Mouse (Mus musculus): ENCODE measurements around the gene Nr1d1. TPM values are rescaled to one million over a fixed set of nuclear protein-coding genes. Genes with fewer than 3 reads are reported as not detected.
A peak's percentile ranks its signal among the peaks of the same experiment; 100 is the strongest.

Gene Nr1d1
- polyA plus RNA-seq, 1 experiment from 2014 or later, result 0.69 TPM

DNA sequence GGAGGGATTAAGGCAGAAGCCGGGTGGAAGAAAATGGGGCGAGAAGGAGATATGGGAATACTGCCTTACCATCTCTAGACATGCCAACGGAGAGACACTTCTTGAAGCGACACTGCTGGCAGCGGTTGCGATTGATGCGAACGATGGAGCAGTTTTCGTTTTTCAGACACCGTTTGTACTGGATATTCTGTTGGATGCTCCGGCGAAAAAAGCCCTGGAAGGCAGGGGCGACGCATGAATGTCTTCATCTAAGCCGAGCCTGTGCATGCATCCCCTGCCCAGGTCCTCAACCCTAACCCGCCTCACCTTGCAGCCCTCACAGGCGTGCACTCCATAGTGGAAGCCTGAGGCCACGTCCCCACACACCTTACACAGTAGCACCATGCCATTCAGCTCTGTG lies 4.0 kb downstream of the Nr1d1 start:
- H3K4me1 ChIP-seq (ENCODE audit: control insufficient read depth, insufficient read depth, low read length), result peaks cover 23% of the 10 kb centered on the region
- H3K4me3 ChIP-seq (ENCODE audit: low read depth, low read length), result no peak overlapping the region
- DNase-seq (ENCODE audit: low spot score) (no peak), ATAC-seq (replicated peaks; ENCODE audit: insufficient number of reproducible peaks, low FRiP score, low TSS enrichment, low read depth) (no peak)
- WGBS, result 95% methylated on average over 18 of the region's 18 CpGs
- no peak overlapping the region for H3K9ac ChIP-seq (replicated peaks; ENCODE audit: low read length)
- no peaks in the 10 kb centered on the region for H3K27me3 ChIP-seq (ENCODE audit: control insufficient read depth, insufficient read depth, low read length)
- H3K36me3 ChIP-seq (replicated peaks; ENCODE audit: control insufficient read depth, insufficient read depth, low read depth, low read length), result no peaks in the 10 kb centered on the region; the same call in 1 of the 2 replicates
- H3K9me3 ChIP-seq (replicated peaks; ENCODE audit: control insufficient read depth, low read length), result no peaks in the 10 kb centered on the region
- no peak overlapping the region for H3K27ac ChIP-seq (replicated peaks; ENCODE audit: low read depth, low read length)
- no peak overlapping the region for H3K4me2 ChIP-seq (ENCODE audit: low read depth, low read length)

DNA sequence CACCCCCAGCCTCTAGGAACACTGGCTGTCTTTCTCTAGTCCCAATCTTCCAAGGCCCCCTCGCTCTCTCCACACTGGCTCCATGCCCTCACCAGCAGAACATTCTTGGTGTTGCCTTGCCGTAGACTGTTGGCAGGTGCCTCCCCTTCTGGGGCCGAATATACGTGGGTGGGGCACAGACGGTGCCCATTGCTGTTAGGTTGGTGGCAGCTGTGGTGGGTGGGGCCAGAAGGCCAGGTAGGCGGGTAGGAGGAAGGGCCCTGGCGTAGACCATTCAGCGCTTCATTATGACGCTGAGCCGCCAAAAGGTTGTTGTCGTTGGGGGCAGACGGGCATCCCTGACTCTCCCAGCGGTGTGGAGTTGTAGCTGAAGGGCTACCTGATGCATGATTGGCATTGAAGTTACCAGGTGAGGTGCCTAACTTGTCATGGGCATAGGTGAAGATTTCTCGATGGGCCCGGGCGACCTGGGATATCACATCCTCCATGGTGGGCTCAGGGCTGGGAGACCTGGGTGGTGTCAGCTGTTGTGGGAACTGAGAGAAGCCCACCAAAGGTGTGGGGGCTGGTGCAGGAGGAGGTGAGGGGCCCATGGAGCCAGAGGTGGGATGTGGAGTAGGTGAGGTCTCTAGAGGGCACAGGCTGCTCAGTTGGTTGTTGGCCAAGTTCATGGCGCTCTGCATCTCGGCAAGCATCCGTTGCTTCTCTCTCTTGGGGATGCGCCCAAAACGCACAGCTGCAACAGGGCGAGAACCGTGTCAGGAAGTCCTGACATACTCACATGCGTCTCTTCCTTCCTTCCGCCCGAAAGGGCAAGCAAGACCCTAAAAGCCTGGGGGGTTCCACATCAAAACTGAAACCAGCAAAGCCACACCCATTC lies 4.8 kb downstream of the Nr1d1 start:
- no peaks in the 10 kb centered on the region for H3K9me3 ChIP-seq (replicated peaks; ENCODE audit: control insufficient read depth, low read length)
- DNase-seq (ENCODE audit: low spot score) (no peak), ATAC-seq (replicated peaks; ENCODE audit: insufficient number of reproducible peaks, low FRiP score, low TSS enrichment, low read depth) (no peak)
- no peak overlapping the region for H3K4me3 ChIP-seq (ENCODE audit: low read depth, low read length)
- peaks cover 25% of the 10 kb centered on the region for H3K4me1 ChIP-seq (ENCODE audit: control insufficient read depth, insufficient read depth, low read length)
- no peak overlapping the region for H3K4me2 ChIP-seq (ENCODE audit: low read depth, low read length)
- no peak overlapping the region for H3K9ac ChIP-seq (replicated peaks; ENCODE audit: low read length)
- 94% methylated on average over 26 of the region's 26 CpGs for WGBS
- no peak overlapping the region for H3K27ac ChIP-seq (replicated peaks; ENCODE audit: low read depth, low read length)
- no peaks in the 10 kb centered on the region for H3K27me3 ChIP-seq (ENCODE audit: control insufficient read depth, insufficient read depth, low read length)
- H3K36me3 ChIP-seq (replicated peaks; ENCODE audit: control insufficient read depth, insufficient read depth, low read depth, low read length), result no peaks in the 10 kb centered on the region; the same call in 1 of the 2 replicates

DNA sequence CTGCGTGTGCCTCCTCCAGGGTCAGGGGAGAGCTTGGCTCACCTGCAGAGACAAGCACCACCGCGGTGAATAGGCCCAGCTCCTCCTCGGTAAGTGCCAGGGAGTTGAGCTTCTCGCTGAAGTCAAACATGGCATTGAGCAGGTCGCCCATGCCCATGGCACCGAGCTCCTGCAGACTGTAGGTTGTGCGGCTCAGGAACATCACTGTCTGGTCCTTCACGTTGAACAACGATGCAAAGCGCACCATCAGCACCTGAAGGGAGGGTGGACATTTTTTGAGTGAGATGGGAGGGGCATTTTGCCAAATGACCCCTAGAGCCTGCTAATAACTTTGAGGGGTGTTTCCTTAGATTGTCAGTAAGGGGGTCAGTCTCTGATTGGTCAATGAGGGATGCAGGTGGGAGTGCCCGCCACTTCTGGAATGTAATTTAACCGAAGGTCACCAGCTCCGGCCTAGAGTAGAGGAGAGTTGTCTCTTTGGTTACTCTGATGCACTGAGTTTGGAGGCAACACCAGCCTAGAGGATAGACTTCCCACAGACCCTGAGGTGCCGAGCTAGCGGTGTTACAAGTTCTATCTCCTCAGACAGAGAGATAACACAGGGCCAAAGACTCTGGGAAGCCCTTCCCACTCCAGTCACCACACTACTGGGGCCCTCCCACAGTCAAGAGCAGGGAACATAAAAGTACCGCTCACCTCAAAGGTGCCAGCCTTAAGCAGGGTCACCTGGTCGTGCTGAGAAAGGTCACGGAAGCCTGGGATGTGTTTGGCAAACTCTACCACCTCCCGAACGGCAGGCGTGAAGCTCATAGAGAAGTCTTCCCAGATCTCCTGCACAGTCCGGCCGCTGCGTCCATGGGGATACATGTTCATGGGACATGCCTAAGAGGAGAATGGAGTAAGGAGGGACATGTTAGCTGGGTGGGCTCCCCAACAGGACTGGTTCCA lies 5.9 kb downstream of the Nr1d1 start:
- ATAC-seq (replicated peaks; ENCODE audit: insufficient number of reproducible peaks, low FRiP score, low TSS enrichment, low read depth) (no peak), DNase-seq (ENCODE audit: low spot score) (no peak)
- Histone ChIP-seq H3K9ac (replicated peaks; ENCODE audit: low read length) (no peak overlapping the region), H3K36me3 (replicated peaks; ENCODE audit: control insufficient read depth, insufficient read depth, low read depth, low read length) (no peaks in the 10 kb centered on the region; the same call in 1 of the 2 replicates), H3K4me1 (ENCODE audit: control insufficient read depth, insufficient read depth, low read length) (peaks cover 23% of the 10 kb centered on the region), H3K4me2 (ENCODE audit: low read depth, low read length) (no peak overlapping the region), H3K27ac (replicated peaks; ENCODE audit: low read depth, low read length) (no peak overlapping the region), H3K27me3 (ENCODE audit: control insufficient read depth, insufficient read depth, low read length) (no peaks in the 10 kb centered on the region), H3K9me3 (replicated peaks; ENCODE audit: control insufficient read depth, low read length) (no peaks in the 10 kb centered on the region), H3K4me3 (ENCODE audit: low read depth, low read length) (no peak overlapping the region)
- WGBS, result 88% methylated on average over 25 of the region's 25 CpGs

DNA sequence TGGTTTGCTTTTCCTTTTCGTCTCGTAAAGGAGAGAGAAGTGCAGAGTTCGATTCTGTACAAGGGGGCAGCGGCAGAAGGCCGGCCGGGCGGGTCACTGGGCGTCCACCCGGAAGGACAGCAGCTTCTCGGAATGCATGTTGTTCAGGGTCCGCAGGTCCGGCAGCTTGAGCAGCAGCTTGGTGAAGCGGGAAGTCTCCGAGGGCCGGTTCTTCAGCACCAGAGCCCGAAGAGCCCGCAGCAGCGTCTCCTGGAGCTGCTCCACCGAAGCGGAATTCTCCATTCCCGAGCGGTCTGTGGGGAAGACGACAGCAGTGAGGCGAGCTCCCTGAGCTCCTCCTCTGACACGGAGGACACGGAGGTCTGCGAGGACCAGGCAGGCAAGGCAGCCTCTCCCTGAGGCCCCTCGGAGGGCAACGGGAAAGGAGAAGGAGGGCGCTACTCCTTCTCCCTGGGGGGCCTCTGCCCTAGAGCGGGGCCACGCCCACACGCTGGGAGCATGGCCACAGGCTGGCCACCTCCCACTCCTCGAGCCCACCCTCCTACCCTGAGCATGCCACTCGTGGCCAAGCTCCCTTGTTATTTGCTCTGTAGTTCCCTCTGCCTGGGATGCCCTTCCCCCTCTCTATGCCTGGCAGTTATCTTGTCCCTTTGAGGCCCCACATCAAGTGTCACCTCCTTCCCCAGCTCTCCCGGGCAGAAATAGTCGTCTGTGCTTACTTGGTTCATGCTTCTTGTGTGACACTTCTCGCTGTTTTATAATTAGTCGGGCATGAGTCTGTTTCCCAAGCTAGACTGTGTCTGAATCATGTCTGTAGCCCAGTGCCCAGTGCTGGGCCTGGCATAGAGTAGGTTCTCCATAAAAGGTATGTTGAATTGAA lies 6.8 kb downstream of the Nr1d1 start:
- Histone ChIP-seq H3K27me3 (ENCODE audit: control insufficient read depth, insufficient read depth, low read length) (no peaks in the 10 kb centered on the region), H3K4me1 (ENCODE audit: control insufficient read depth, insufficient read depth, low read length) (peaks cover 17% of the 10 kb centered on the region; the same call in 1 of the 2 replicates), H3K9ac (replicated peaks; ENCODE audit: low read length) (peak overlapping the region; percentile 41), H3K27ac (replicated peaks; ENCODE audit: low read depth, low read length) (0 out of 2 replicates have a peak overlapping the region, but pooled peaks have one; percentile 35), H3K4me3 (ENCODE audit: low read depth, low read length) (peak overlapping the region; percentile 12; the same call in 1 of the 2 replicates), H3K4me2 (ENCODE audit: low read depth, low read length) (peak overlapping the region; percentile 36), H3K36me3 (replicated peaks; ENCODE audit: control insufficient read depth, insufficient read depth, low read depth, low read length) (no peaks in the 10 kb centered on the region; the same call in 1 of the 2 replicates), H3K9me3 (replicated peaks; ENCODE audit: control insufficient read depth, low read length) (no peaks in the 10 kb centered on the region)
- DNase-seq (ENCODE audit: low spot score), result no peak
- WGBS, result 27% methylated on average over 39 of the region's 39 CpGs
- ATAC-seq (replicated peaks; ENCODE audit: insufficient number of reproducible peaks, low FRiP score, low TSS enrichment, low read depth), result no peak

DNA sequence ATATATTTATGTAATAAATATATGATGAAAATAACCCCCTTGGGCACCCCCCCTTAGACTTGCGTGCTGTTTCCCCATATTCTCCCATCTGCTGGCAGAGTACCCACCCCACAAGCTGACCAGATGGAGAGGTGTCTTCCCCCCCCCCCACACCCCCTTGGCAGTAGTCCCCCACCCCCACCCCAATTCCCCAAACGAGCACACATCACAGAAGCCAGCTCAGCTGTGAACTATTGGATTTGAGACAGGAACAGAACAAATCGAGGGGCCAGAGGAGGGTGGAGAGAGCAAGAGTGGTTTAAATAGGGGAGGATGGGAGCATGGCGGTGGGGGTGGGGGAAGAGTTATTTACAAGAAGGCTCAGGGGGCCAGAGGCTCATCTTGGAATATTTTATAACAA lies 7.4 kb downstream of the Nr1d1 start:
- Histone ChIP-seq H3K36me3 (replicated peaks; ENCODE audit: control insufficient read depth, insufficient read depth, low read depth, low read length) (peaks cover 3% of the 10 kb centered on the region; the same call in 1 of the 2 replicates), H3K4me1 (ENCODE audit: control insufficient read depth, insufficient read depth, low read length) (peaks cover 15% of the 10 kb centered on the region; the same call in 1 of the 2 replicates), H3K27ac (replicated peaks; ENCODE audit: low read depth, low read length) (0 out of 2 replicates have a peak overlapping the region, but pooled peaks have one; percentile 35), H3K27me3 (ENCODE audit: control insufficient read depth, insufficient read depth, low read length) (no peaks in the 10 kb centered on the region), H3K9me3 (replicated peaks; ENCODE audit: control insufficient read depth, low read length) (no peaks in the 10 kb centered on the region), H3K9ac (replicated peaks; ENCODE audit: low read length) (no peak overlapping the region; the same call in 1 of the 2 replicates), H3K4me3 (ENCODE audit: low read depth, low read length) (no peak overlapping the region), H3K4me2 (ENCODE audit: low read depth, low read length) (peak overlapping the region; percentile 36)
- DNase-seq (ENCODE audit: low spot score) (no peak), ATAC-seq (replicated peaks; ENCODE audit: insufficient number of reproducible peaks, low FRiP score, low TSS enrichment, low read depth) (no peak)
- 26% methylated on average over 4 of the region's 4 CpGs for WGBS

DNA sequence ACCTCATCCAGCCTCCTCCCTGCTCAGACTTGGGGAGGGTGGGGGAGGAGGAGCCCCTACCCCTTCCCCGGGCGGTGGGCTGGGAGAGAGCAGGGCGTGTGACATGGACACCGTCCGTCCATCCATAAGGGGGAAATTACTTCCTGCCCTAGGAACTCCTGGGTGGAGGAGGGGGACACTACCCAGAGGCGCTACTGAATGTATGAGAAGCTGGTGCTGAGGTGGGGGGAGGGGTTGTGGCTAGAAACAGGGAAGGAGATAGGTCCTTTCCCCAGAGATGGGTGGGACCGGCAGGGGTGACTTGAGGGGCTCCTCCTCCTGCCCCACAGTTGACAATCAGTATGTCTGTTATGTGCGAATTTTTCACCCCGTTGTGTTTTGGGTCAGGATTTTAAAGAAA lies 7.9 kb downstream of the Nr1d1 start:
- H3K9me3 ChIP-seq (replicated peaks; ENCODE audit: control insufficient read depth, low read length), result no peaks in the 10 kb centered on the region
- 14% methylated on average over 9 of the region's 9 CpGs for WGBS
- H3K36me3 ChIP-seq (replicated peaks; ENCODE audit: control insufficient read depth, insufficient read depth, low read depth, low read length), result peaks cover 3% of the 10 kb centered on the region; the same call in 1 of the 2 replicates
- H3K4me2 ChIP-seq (ENCODE audit: low read depth, low read length), result no peak overlapping the region
- no peak overlapping the region for H3K27ac ChIP-seq (replicated peaks; ENCODE audit: low read depth, low read length)
- DNase-seq (ENCODE audit: low spot score), result peak; percentile 58
- H3K4me3 ChIP-seq (ENCODE audit: low read depth, low read length), result no peak overlapping the region
- H3K4me1 ChIP-seq (ENCODE audit: control insufficient read depth, insufficient read depth, low read length), result peaks cover 15% of the 10 kb centered on the region; the same call in 1 of the 2 replicates
- ATAC-seq (replicated peaks; ENCODE audit: insufficient number of reproducible peaks, low FRiP score, low TSS enrichment, low read depth), result 0 out of 2 replicates have a peak, but pooled peaks have one; percentile 17
- no peaks in the 10 kb centered on the region for H3K27me3 ChIP-seq (ENCODE audit: control insufficient read depth, insufficient read depth, low read length)
- no peak overlapping the region for H3K9ac ChIP-seq (replicated peaks; ENCODE audit: low read length)

DNA sequence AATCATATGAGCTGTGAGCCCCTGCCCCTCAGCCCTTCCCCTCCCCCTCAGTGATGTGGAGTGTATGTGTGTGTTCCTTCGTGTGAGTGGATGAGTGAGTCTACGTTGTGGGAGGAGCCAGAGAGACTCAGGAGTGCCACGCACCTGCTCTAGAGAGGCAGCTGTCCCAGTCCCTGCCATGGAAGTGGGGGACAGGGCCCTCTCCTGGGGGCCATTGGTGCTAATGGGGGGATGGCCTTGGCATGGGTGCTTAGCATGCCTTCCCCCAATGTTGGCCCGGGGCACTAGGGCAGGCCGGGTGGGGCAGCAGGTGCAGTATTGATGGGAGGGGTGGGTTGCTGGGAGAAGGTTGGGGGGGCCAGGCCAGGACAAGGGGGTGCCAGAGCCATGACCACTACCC lies 8.3 kb downstream of the Nr1d1 start:
- WGBS, result 52% methylated on average over 5 of the region's 5 CpGs
- Histone ChIP-seq H3K4me1 (ENCODE audit: control insufficient read depth, insufficient read depth, low read length) (peaks cover 15% of the 10 kb centered on the region; the same call in 1 of the 2 replicates), H3K36me3 (replicated peaks; ENCODE audit: control insufficient read depth, insufficient read depth, low read depth, low read length) (peaks cover 3% of the 10 kb centered on the region), H3K9ac (replicated peaks; ENCODE audit: low read length) (no peak overlapping the region), H3K9me3 (replicated peaks; ENCODE audit: control insufficient read depth, low read length) (no peaks in the 10 kb centered on the region), H3K4me2 (ENCODE audit: low read depth, low read length) (no peak overlapping the region), H3K4me3 (ENCODE audit: low read depth, low read length) (no peak overlapping the region), H3K27me3 (ENCODE audit: control insufficient read depth, insufficient read depth, low read length) (no peaks in the 10 kb centered on the region), H3K27ac (replicated peaks; ENCODE audit: low read depth, low read length) (no peak overlapping the region)
- no peak for DNase-seq (ENCODE audit: low spot score)
- peak; percentile 40; the same call in 1 of the 2 replicates for ATAC-seq (replicated peaks; ENCODE audit: insufficient number of reproducible peaks, low FRiP score, low TSS enrichment, low read depth)

Measured in embryonic facial prominence, embryonic 11.5 days (tissue).